11 mouse cellular contexts compared by ENCODE assay signal in the genomic region with DNA sequence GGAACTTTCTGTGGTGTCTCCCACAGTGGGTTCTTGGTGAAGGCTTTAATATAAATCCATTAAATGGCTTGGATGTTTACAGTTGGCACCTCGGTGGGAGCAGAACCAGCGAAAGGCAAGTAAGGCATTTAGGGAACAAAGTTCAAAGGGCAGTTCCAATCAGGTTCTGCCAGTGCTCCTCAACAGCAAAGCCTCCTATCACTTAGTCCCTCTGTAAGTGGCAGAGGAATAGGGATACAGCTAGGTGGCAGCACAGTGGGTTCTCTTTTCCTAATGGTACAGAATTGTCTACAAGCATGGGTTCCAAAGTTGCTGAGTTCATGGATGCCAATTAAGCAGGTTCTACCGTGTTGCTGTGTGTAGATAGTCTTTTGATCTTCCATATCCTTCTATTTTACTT. TPM values are rescaled to one million over a fixed set of nuclear protein-coding genes. Genes with fewer than 3 reads are reported as not detected.
DNase-seq lines count a peak whose midpoint lies in the region; ATAC-seq and TF ChIP-seq lines count a peak whose summit lies in the region.
"Had no signal": no experiment of that assay in that cellular context is flagged by ENCODE, and none has a peak within 500 bp of the region (broad histone marks: within the 10 kb centered on the region; RNA-seq: fewer than 3 reads in every experiment).

No protein-coding gene starts in this region.

- no peak overlapping the region for H3K4me3 ChIP-seq in heart, adult 2 months
- H3K4me3 ChIP-seq in midbrain, postnatal 0 days (ENCODE audit: low read depth, low read length): no peak overlapping the region
- H3K4me3 ChIP-seq in midbrain, embryonic 13.5 days (replicated peaks): no peak overlapping the region
- no peak overlapping the region for H3K4me3 ChIP-seq in hindbrain, embryonic 10.5 days
- H3K4me3 ChIP-seq: myocyte had no signal

- no peak for DNase-seq in heart, adult 2 months
- DNase-seq in heart, postnatal 25 days (ENCODE audit: low spot score): no peak
- DNase-seq in midbrain, postnatal 0 days (ENCODE audit: low spot score): no peak
- peak; percentile 24 for DNase-seq in kidney, postnatal 14 days
- DNase-seq in hindbrain, embryonic 10.5 days (ENCODE audit: low spot score): no peak
- no peak for DNase-seq in adrenal gland, postnatal 25 days
- DNase-seq: lung, postnatal 36 days had no signal

- H3K36me3 ChIP-seq in heart, adult 2 months (ENCODE audit: control insufficient read depth, insufficient read depth, low read length): no peaks in the 10 kb centered on the region; the same call in 1 of the 2 replicates
- no peaks in the 10 kb centered on the region for H3K36me3 ChIP-seq in midbrain, postnatal 0 days (ENCODE audit: insufficient read depth, low read length)
- H3K36me3 ChIP-seq in midbrain, embryonic 13.5 days: no peaks in the 10 kb centered on the region
- H3K36me3 ChIP-seq in hindbrain, embryonic 10.5 days: no peaks in the 10 kb centered on the region
- H3K36me3 ChIP-seq: hindbrain, embryonic 15.5 days had no signal

- no peaks in the 10 kb centered on the region for H3K9me3 ChIP-seq in midbrain, postnatal 0 days (ENCODE audit: low read length)
- H3K9me3 ChIP-seq in midbrain, embryonic 13.5 days: no peaks in the 10 kb centered on the region
- H3K9me3 ChIP-seq in hindbrain, embryonic 10.5 days: no peaks in the 10 kb centered on the region
- H3K9me3 ChIP-seq: hindbrain, embryonic 15.5 days had no signal

- no peak for TF ChIP-seq EP300 in heart, adult 2 months (IDR thresholded peaks at IDR 0.05; ENCODE audit: insufficient read depth, low read depth, low read length)

- intact Hi-C loops in heart, adult 2 months (cut with DNase I): loop anchor here (5.0 kb wide), 1 partner anchor 479 kb away; a partner anchor contains a TSS
- intact Hi-C loops in heart, postnatal 25 days (cut with DNase I): no loop called here

- peak; percentile 52 for TF ChIP-seq CTCF in heart, adult 2 months (IDR thresholded peaks at IDR 0.05)
- peak; percentile 58 for TF ChIP-seq CTCF in midbrain, postnatal 0 days (IDR thresholded peaks at IDR 0.05)

- no peaks in the 10 kb centered on the region for H3K79me2 ChIP-seq in heart, adult 2 months (replicated peaks; ENCODE audit: control insufficient read depth, insufficient read depth, low read length)

- H3K27me3 ChIP-seq in heart, adult 2 months (ENCODE audit: control insufficient read depth, insufficient read depth, low read length): no peaks in the 10 kb centered on the region
- no peaks in the 10 kb centered on the region for H3K27me3 ChIP-seq in midbrain, postnatal 0 days (ENCODE audit: insufficient read depth, low read length)
- no peaks in the 10 kb centered on the region for H3K27me3 ChIP-seq in midbrain, embryonic 13.5 days
- H3K27me3 ChIP-seq in hindbrain, embryonic 10.5 days (ENCODE audit: insufficient read depth, poor library complexity, severe bottlenecking): peaks cover 4% of the 10 kb centered on the region; the same call in 1 of the 2 replicates
- H3K27me3 ChIP-seq: hindbrain, embryonic 15.5 days had no signal

- H3K27ac ChIP-seq in heart, adult 2 months: no peak overlapping the region
- no peak overlapping the region for H3K27ac ChIP-seq in midbrain, postnatal 0 days (ENCODE audit: low read depth, low read length)
- H3K27ac ChIP-seq in midbrain, embryonic 13.5 days: no peak overlapping the region
- no peak overlapping the region for H3K27ac ChIP-seq in hindbrain, embryonic 10.5 days
- H3K27ac ChIP-seq: hindbrain, embryonic 15.5 days had no signal

- peaks cover 2% of the 10 kb centered on the region for H3K4me1 ChIP-seq in heart, adult 2 months (ENCODE audit: control insufficient read depth, insufficient read depth, low read length)
- no peaks in the 10 kb centered on the region for H3K4me1 ChIP-seq in midbrain, postnatal 0 days (ENCODE audit: insufficient read depth, low read length)
- H3K4me1 ChIP-seq in midbrain, embryonic 13.5 days (replicated peaks): peaks cover 14% of the 10 kb centered on the region
- H3K4me1 ChIP-seq in hindbrain, embryonic 10.5 days (replicated peaks): peaks cover 19% of the 10 kb centered on the region

- 66% methylated on average over 3 of the region's 3 CpGs for WGBS in heart, adult 2 months
- 51% methylated on average over 3 of the region's 3 CpGs for WGBS in midbrain, postnatal 0 days
- 60% methylated on average over 3 of the region's 3 CpGs for WGBS in midbrain, embryonic 13.5 days
- 50% methylated on average over 3 of the region's 3 CpGs for WGBS in hindbrain, embryonic 10.5 days

- TF ChIP-seq POLR2A in heart, adult 2 months (IDR thresholded peaks at IDR 0.05; ENCODE audit: insufficient read depth, low read depth, low read length): no peak

- H3K4me2 ChIP-seq in midbrain, postnatal 0 days (ENCODE audit: low read depth, low read length, poor library complexity, severe bottlenecking): no peak overlapping the region
- H3K4me2 ChIP-seq in midbrain, embryonic 13.5 days (replicated peaks): no peak overlapping the region

- ATAC-seq in midbrain, postnatal 0 days (ENCODE audit: low FRiP score): no peak
- no peak for ATAC-seq in midbrain, embryonic 13.5 days
- ATAC-seq in erythroblast, adult 5-6 weeks (replicated peaks; ENCODE audit: low FRiP score, poor library complexity, severe bottlenecking): no peak

- H3K9ac ChIP-seq in heart, adult 2 months (ENCODE audit: low read depth, low read length): no peak overlapping the region
- H3K9ac ChIP-seq in midbrain, postnatal 0 days (replicated peaks; ENCODE audit: low read length, poor library complexity, severe bottlenecking): no peak overlapping the region
- H3K9ac ChIP-seq in midbrain, embryonic 13.5 days (replicated peaks): no peak overlapping the region

RNA-seq across cellular contexts. Expression of a gene that starts 1.0 kb away (rescaled TPM):
- 10 to 100 TPM; 13.6 to 16.9 TPM for total RNA-seq in heart, adult 2 months (2021)
- 6.6 and 10.7 TPM in 2 replicates for polyA plus RNA-seq in heart, adult 2 months (2012; rRNA removed)
- 10 to 100 TPM; 12.1 to 13.8 TPM for total RNA-seq in heart, postnatal 25 days (2021)
- 2.1 and 3.3 TPM in 2 replicates for total RNA-seq in midbrain, postnatal 0 days (2014; rRNA removed)
- polyA plus RNA-seq in midbrain, postnatal 0 days (2015; fragmentation: Nextera tagmentation; extraction: Ambion mirVana): 1.7 and 2.3 TPM in 2 replicates
- 1.2 and 1.3 TPM in 2 replicates for polyA plus RNA-seq in midbrain, embryonic 13.5 days (2015; fragmentation: Nextera tagmentation; extraction: Ambion mirVana)
- 1.3 TPM in 1 of 2 replicates, not detected in the other for total RNA-seq in erythroblast, adult 5-6 weeks (2015; ENCODE audit: low replicate concordance)
- 0.94 and 2.9 TPM in 2 replicates for total RNA-seq in erythroblast, adult 5-6 weeks (2017; ENCODE audit: low replicate concordance)
- polyA plus RNA-seq in hindbrain, embryonic 10.5 days (2016; fragmentation: Nextera tagmentation; extraction: Ambion mirVana): 1.5 and 1.7 TPM in 2 replicates
- 29.8 and 38.0 TPM in 2 replicates for total RNA-seq in adrenal gland, postnatal 25 days (2021)

RNA-seq across cellular contexts. Expression of a gene that starts 5.6 kb away (rescaled TPM):
- under 1 TPM; 0.96 to 0.97 TPM for total RNA-seq in heart, adult 2 months (2021)
- 0.62 and 1.1 TPM in 2 replicates for polyA plus RNA-seq in heart, adult 2 months (2012; rRNA removed)
- under 1 TPM; 0.81 to 0.89 TPM for total RNA-seq in heart, postnatal 25 days (2021)
- 11.5 and 12.1 TPM in 2 replicates for total RNA-seq in midbrain, postnatal 0 days (2014; rRNA removed)
- 3.4 and 4.0 TPM in 2 replicates for polyA plus RNA-seq in midbrain, postnatal 0 days (2015; fragmentation: Nextera tagmentation; extraction: Ambion mirVana)
- 7.6 and 8.3 TPM in 2 replicates for polyA plus RNA-seq in midbrain, embryonic 13.5 days (2015; fragmentation: Nextera tagmentation; extraction: Ambion mirVana)
- not detected in 2 replicates for total RNA-seq in erythroblast, adult 5-6 weeks (2015; ENCODE audit: low replicate concordance)
- total RNA-seq in erythroblast, adult 5-6 weeks (2017; ENCODE audit: low replicate concordance): 0.14 TPM in 1 of 2 replicates, not detected in the other
- 2.7 and 4.1 TPM in 2 replicates for polyA plus RNA-seq in hindbrain, embryonic 10.5 days (2016; fragmentation: Nextera tagmentation; extraction: Ambion mirVana)
- total RNA-seq in adrenal gland, postnatal 25 days (2021): 1.0 and 1.2 TPM in 2 replicates
